Mouse (Mus musculus) ES-CJ7 (cell line): ENCODE measurements at regions not wholly inside any gene's neighbourhood (a gene's known extent, or its start where the extent isn't known, plus 50 kb on each side); places are given as distances from the start of the nearest gene placed in this dataset.

Experiments used
- DNase-seq: peaks from one replicate; pipeline ENCODE4 v3.0.0; 2011; ENCODE audit warnings: low read depth, low spot score

GRCm38 (mm10) chr10:43748300-43748699, 153.2 kb downstream of the Qrsl1 start:
- DNase-seq = no peak

DNA sequence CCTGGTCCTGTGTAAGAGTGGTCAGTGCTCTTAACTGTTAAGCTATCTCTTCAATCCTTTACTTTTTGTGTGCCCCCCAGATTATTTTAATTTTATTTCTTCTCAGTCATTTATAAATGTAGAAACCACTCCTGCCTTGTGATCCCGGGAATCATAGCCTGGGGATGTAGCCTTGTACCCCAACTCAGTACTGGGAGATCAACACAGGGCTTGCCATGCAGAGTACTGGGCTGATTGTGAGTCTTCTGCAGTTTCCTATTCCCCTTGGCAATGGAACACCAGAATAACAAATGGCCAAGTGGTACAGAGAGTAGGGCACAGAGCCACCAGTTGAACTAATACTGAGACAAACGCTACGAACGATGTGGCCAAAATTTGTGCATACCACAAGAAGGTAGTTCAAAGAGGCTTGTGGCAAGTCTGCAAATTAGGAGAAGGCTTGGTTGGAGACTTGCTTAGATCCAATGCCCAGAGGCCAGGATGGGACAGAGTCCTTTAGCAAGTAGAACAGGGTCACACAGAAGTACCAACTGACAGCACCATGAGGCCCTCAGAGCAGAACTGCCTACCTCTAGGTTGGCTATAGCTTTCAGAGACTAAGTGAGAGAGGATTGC, 151.9 kb downstream of the Qrsl1 start:
- DNase-seq = no peak

DNA sequence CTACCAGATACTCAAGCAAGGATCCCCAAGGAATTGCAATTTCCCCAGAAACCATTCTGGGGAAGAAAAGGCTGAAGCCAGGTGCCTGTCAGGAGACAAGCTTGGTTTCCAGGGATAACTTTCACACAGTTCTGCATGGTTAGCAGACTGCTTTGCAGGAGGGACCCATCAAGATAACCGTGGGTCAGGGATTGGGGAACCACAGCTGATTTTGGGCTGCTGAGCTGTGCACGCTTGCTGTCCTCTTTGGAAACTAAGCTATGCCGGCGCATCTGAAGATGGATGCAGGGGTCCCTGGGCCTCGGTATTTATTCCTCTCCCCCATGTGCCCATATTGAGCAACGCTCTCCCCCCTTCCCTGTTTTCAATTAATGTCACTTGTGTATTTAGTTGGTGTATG, 151.1 kb downstream of the Qrsl1 start:
- DNase-seq = no peak

- DNase-seq = no peak
Measured at GRCm38 (mm10) chr10:43750854-43751253, 150.7 kb downstream of the Qrsl1 start.

- peak; percentile 8 for DNase-seq
Measured at GRCm38 (mm10) chr10:43751881-43752675, 149.5 kb downstream of the Qrsl1 start.

DNA sequence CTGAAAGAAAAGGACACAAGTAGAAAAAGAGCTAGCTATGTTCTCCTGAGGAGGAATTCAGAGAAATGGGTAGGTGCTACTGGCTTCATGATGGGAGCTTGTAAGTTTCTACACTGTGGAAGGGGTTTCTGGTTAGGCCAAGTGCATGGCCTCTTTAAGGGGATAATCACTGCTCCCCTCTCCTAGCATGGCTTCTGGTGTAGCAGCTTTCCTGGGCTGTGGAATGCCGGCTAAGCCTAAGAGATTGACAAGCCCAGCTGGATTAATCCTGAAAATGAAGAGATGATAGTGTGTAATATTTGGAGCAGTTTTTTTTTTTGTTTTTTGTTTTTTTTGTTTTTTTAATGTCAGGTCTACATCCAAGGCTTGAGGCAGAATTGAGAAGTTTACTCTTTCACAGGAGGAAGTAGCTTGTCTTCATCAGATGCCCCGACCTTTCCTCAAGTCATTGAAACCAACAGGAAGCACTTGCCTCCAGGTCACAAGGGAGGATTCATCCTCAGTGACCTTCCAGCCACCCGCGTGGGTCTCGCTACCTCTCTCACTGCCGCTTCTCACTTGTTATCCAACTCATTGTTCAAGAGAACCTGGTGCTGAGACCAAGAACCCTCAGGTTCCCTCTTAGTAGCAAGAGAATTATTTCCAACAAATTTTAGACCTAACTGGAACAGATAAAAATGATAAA, 144.5 kb downstream of the Qrsl1 start:
- DNase-seq = no peak

- no peak for DNase-seq
Measured at GRCm38 (mm10) chr10:43758124-43759025, 143.2 kb downstream of the Qrsl1 start.

DNA sequence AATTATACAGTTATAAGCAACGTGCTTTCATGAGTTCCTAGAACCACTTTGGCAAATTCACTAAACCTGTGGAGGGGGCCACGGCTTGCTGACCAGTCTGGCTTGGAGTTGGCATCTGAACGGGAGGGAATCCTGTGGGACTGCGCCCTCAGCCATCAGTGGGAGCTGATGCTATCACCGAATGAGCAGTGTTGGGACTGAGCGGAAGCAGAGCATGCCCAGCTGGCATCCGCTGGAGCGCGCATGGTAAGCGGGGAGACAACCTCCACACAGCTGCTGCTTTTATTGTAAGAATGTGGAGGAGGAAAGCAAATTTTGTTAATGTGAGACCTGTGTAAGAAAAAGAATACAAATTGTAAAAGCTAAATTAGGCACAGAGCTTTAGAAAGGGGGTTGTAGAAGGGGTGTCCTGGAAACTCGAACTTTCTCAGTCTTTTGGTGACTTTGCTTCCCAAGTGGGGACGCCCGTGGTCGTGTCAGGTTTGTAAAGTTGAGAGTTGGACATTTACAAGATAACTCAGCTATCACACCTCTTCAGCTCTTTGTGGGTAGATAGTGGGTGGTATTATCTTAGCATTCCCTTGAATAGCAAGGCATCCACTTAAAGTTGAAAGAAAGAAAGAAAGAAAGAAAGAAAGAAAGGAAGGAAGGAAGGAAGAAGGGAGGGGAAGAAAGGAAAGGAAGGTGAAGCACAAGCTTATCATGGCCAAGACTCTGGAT, 142.2 kb downstream of the Qrsl1 start:
- no peak for DNase-seq

GRCm38 (mm10) chr10:43759906-43760281, 141.7 kb downstream of the Qrsl1 start:
- DNase-seq = no peak

DNA sequence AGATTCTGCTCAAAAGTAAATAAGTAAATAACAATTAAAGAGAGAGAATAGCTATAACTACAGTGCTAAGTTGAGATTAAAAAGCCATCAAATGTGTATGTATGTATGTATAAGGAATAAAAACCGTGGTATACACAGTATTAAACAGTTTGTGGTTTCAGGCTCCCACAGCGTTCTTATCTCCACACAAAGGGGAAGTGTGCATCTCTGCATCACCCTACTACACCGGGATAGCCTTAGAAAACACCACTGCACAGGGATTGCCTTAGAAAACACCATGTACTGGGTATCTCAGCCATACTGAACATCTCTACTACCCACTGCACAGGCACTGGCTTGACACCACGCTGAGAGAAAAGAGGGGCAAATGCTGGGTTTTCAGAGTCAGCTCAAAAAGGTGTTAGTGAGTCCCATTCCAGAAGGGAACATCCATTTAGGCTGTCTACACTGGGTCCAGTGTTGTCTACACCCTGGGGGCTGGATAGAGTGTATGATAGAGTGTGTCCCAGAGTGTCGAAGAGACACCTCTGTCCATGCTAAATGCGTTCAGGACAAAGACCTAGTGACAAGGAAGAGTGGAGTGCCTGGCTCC, 139.5 kb downstream of the Qrsl1 start:
- DNase-seq = no peak

DNA sequence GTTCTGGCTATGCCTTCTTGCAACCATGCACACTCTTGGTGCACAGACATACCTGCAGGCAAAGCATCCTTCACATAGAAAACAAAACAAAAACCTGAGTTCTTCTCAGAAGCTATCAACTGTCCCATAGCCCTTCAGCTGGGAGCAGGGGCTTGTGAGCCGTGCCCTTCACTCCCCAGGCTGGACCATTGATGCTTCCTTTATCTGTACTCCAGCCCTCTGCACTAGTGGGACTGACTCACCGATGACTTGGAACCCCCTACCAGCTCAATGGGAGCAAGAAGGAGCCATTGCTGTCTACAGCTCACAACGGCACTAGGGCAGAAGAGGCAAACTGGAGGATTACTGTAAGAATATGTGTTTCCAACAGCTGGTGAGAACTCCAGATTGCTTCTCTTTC, 137.0 kb downstream of the Qrsl1 start:
- DNase-seq = no peak

GRCm38 (mm10) chr10:43765275-43765674, 136.3 kb downstream of the Qrsl1 start:
- DNase-seq = no peak

GRCm38 (mm10) chr10:43765829-43766486, 135.6 kb downstream of the Qrsl1 start:
- no peak for DNase-seq

DNA sequence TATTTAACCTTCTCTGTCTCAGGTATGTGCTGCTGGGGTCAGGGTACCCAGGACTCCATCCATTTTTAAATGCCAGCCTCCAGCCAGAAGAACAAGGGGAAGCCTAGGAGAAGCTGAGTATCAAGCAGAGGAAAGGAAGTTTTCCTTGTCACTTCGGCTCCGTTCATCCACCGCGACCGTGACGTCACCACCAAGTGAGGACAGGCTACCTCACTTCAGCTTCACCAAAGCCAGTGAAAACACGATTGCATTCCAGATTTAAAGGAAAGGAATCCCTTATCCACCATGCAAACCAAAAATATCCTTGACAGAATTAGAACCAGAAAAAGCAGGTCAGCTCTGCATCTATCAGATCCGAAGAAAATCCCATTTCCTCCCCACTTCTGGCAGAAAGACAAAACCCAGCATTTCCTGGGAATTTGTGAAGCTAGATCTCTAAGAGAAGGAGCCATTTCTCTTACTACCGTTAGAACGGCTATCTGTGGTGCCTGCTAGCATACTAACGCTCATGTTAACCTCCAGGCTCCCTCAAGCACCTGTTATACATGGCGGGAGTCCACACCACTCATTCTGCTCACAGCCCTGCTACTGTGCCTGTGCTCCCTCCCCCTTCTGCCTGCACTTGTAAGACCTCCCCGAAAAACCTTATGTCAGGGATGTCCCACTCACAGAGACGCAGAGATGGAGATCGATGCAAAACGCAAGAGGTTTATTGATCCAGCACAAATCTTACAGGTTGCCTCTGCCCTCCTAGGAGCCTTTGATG, 133.4 kb downstream of the Qrsl1 start:
- DNase-seq = no peak

DNA sequence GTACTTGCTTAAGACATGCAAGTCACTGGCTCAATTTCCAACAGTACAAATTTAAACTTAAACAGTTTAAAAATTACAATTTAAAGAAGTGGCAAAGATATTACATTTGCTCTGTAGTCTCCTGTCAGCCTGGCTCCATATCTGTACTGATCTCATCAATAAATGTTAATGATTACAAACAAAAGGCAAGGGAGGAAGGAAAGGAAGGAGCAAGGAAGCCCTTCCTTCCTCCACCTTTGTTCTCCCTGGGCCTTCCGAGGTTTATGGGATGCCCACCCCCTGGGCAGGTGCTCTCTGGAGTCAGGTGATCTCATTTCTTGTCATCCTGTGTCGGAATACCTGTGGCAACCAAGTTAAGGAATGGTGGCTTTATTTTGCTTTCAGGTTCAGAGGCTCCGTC, 132.5 kb downstream of the Qrsl1 start:
- DNase-seq = no peak

- DNase-seq = no peak
Measured at GRCm38 (mm10) chr10:43775807-43776206, 125.7 kb downstream of the Qrsl1 start.

GRCm38 (mm10) chr10:43777612-43778600, 123.6 kb downstream of the Qrsl1 start:
- DNase-seq = no peak

- no peak for DNase-seq
Measured at GRCm38 (mm10) chr10:43780571-43780970, 121.0 kb downstream of the Qrsl1 start.
